Mouse (Mus musculus): ENCODE results near the gene Nemp1. TPM values are rescaled to one million over a fixed set of nuclear protein-coding genes. Genes with fewer than 3 reads are reported as not detected.
A peak's percentile ranks its signal among the peaks of the same experiment; 100 is the strongest.

Gene Nemp1
- polyA plus RNA-seq, 1 experiment from 2014 or later, result 3.4 TPM

GRCm38 (mm10) chr10:127677591-127678336 is 11.1 kb downstream of the Nemp1 start:
- Histone ChIP-seq H3K27ac (replicated peaks) (no peak overlapping the region), H3K27me3 (replicated peaks) (no peaks in the 10 kb centered on the region), H3K36me3 (no peaks in the 10 kb centered on the region), H3K9me3 (replicated peaks) (no peaks in the 10 kb centered on the region), H3K4me3 (replicated peaks) (peak overlapping the region; percentile 60), H3K9ac (replicated peaks) (peak overlapping the region; percentile 60), H3K4me2 (peak overlapping the region; percentile 91), H3K4me1 (peaks cover 20% of the 10 kb centered on the region)
- 15% methylated on average over 14 of the region's 14 CpGs for WGBS
- peak; percentile 9; the same call in 1 of the 2 replicates for ATAC-seq (ENCODE audit: low FRiP score)

- Histone ChIP-seq H3K9me3 (replicated peaks) (no peaks in the 10 kb centered on the region), H3K9ac (replicated peaks) (no peak overlapping the region), H3K4me1 (peaks cover 20% of the 10 kb centered on the region), H3K4me2 (no peak overlapping the region), H3K4me3 (replicated peaks) (no peak overlapping the region), H3K36me3 (no peaks in the 10 kb centered on the region), H3K27ac (replicated peaks) (no peak overlapping the region), H3K27me3 (replicated peaks) (no peaks in the 10 kb centered on the region)
- 87% methylated on average over 1 of the region's 1 CpGs for WGBS
- ATAC-seq (ENCODE audit: low FRiP score), result no peak
Measured at GRCm38 (mm10) chr10:127679208-127679607, 12.5 kb downstream of the Nemp1 start.

- peaks cover 19% of the 10 kb centered on the region for H3K4me1 ChIP-seq
- no peak for ATAC-seq (ENCODE audit: low FRiP score)
- 91% methylated on average over 3 of the region's 3 CpGs for WGBS
- no peak overlapping the region for H3K4me3 ChIP-seq (replicated peaks)
- no peaks in the 10 kb centered on the region for H3K27me3 ChIP-seq (replicated peaks)
- no peak overlapping the region for H3K4me2 ChIP-seq
- H3K9ac ChIP-seq (replicated peaks), result no peak overlapping the region
- H3K36me3 ChIP-seq, result no peaks in the 10 kb centered on the region
- no peak overlapping the region for H3K27ac ChIP-seq (replicated peaks)
- no peaks in the 10 kb centered on the region for H3K9me3 ChIP-seq (replicated peaks)
Measured at GRCm38 (mm10) chr10:127679881-127680280, 13.2 kb downstream of the Nemp1 start.

- H3K9ac ChIP-seq (replicated peaks), result no peak overlapping the region
- WGBS, result 92% methylated on average over 6 of the region's 6 CpGs
- H3K4me3 ChIP-seq (replicated peaks), result no peak overlapping the region
- H3K4me1 ChIP-seq, result peaks cover 4% of the 10 kb centered on the region
- no peaks in the 10 kb centered on the region for H3K36me3 ChIP-seq
- H3K27me3 ChIP-seq (replicated peaks), result no peaks in the 10 kb centered on the region
- H3K27ac ChIP-seq (replicated peaks), result no peak overlapping the region
- no peaks in the 10 kb centered on the region for H3K9me3 ChIP-seq (replicated peaks)
- no peak for ATAC-seq (ENCODE audit: low FRiP score)
- H3K4me2 ChIP-seq, result no peak overlapping the region
Measured at GRCm38 (mm10) chr10:127682886-127683285, 16.2 kb downstream of the Nemp1 start.

- Histone ChIP-seq H3K4me2 (no peak overlapping the region), H3K27ac (replicated peaks) (no peak overlapping the region), H3K4me3 (replicated peaks) (no peak overlapping the region), H3K4me1 (no peaks in the 10 kb centered on the region), H3K9ac (replicated peaks) (no peak overlapping the region), H3K9me3 (replicated peaks) (no peaks in the 10 kb centered on the region), H3K27me3 (replicated peaks) (no peaks in the 10 kb centered on the region), H3K36me3 (peaks cover 10% of the 10 kb centered on the region)
- no peak for ATAC-seq (ENCODE audit: low FRiP score)
- 24% methylated on average over 1 of the region's 1 CpGs for WGBS
Measured at GRCm38 (mm10) chr10:127691053-127691452, 24.4 kb downstream of the Nemp1 start.

- Histone ChIP-seq H3K27ac (replicated peaks) (no peak overlapping the region), H3K9me3 (replicated peaks) (no peaks in the 10 kb centered on the region), H3K27me3 (replicated peaks) (no peaks in the 10 kb centered on the region), H3K4me1 (no peaks in the 10 kb centered on the region), H3K9ac (replicated peaks) (no peak overlapping the region), H3K4me2 (no peak overlapping the region), H3K4me3 (replicated peaks) (no peak overlapping the region), H3K36me3 (peaks cover 18% of the 10 kb centered on the region)
- ATAC-seq (ENCODE audit: low FRiP score), result no peak
- 64% methylated on average over 2 of the region's 2 CpGs for WGBS
Measured at GRCm38 (mm10) chr10:127694636-127695035, 27.9 kb downstream of the Nemp1 start.

- Histone ChIP-seq H3K9ac (replicated peaks) (no peak overlapping the region), H3K9me3 (replicated peaks) (no peaks in the 10 kb centered on the region), H3K4me1 (no peaks in the 10 kb centered on the region), H3K27me3 (replicated peaks) (no peaks in the 10 kb centered on the region), H3K4me2 (no peak overlapping the region), H3K27ac (replicated peaks) (no peak overlapping the region), H3K36me3 (peaks cover 18% of the 10 kb centered on the region), H3K4me3 (replicated peaks) (no peak overlapping the region)
- ATAC-seq (ENCODE audit: low FRiP score), result no peak
- 92% methylated on average over 7 of the region's 7 CpGs for WGBS
Measured at GRCm38 (mm10) chr10:127695775-127696174, 29.1 kb downstream of the Nemp1 start.

- 89% methylated on average over 7 of the region's 7 CpGs for WGBS
- Histone ChIP-seq H3K9ac (replicated peaks) (no peak overlapping the region), H3K4me3 (replicated peaks) (no peak overlapping the region)
Measured at GRCm38 (mm10) chr10:127698966-127699365, 32.3 kb downstream of the Nemp1 start.

GRCm38 (mm10) chr10:127703299-127703698 is 36.6 kb downstream of the Nemp1 start:
- H3K9ac ChIP-seq (replicated peaks), result no peak overlapping the region
- H3K36me3 ChIP-seq, result peaks cover 3% of the 10 kb centered on the region; the same call in 1 of the 2 replicates

More at GRCm38 (mm10) chr10:127698966-127699365, 32.3 kb downstream of the Nemp1 start:
- ATAC-seq (ENCODE audit: low FRiP score), result no peak
- Histone ChIP-seq H3K27ac (replicated peaks) (no peak overlapping the region), H3K4me2 (no peak overlapping the region), H3K9me3 (replicated peaks) (no peaks in the 10 kb centered on the region), H3K27me3 (replicated peaks) (no peaks in the 10 kb centered on the region), H3K4me1 (no peaks in the 10 kb centered on the region), H3K36me3 (peaks cover 11% of the 10 kb centered on the region; the same call in 1 of the 2 replicates)

GRCm38 (mm10) chr10:127704293-127704692 is 37.6 kb downstream of the Nemp1 start:
- Histone ChIP-seq H3K4me1 (no peaks in the 10 kb centered on the region), H3K27me3 (replicated peaks) (no peaks in the 10 kb centered on the region), H3K27ac (replicated peaks) (no peak overlapping the region), H3K4me3 (replicated peaks) (no peak overlapping the region), H3K36me3 (no peaks in the 10 kb centered on the region), H3K9me3 (replicated peaks) (no peaks in the 10 kb centered on the region), H3K9ac (replicated peaks) (no peak overlapping the region), H3K4me2 (no peak overlapping the region)
- WGBS, result 64% methylated on average over 2 of the region's 2 CpGs
- no peak for ATAC-seq (ENCODE audit: low FRiP score)

More at GRCm38 (mm10) chr10:127703299-127703698, 36.6 kb downstream of the Nemp1 start:
- no peak overlapping the region for H3K4me2 ChIP-seq
- 62% methylated on average over 4 of the region's 4 CpGs for WGBS
- no peaks in the 10 kb centered on the region for H3K9me3 ChIP-seq (replicated peaks)
- no peaks in the 10 kb centered on the region for H3K27me3 ChIP-seq (replicated peaks)
- no peaks in the 10 kb centered on the region for H3K4me1 ChIP-seq
- H3K27ac ChIP-seq (replicated peaks), result no peak overlapping the region
- ATAC-seq (ENCODE audit: low FRiP score), result no peak
- no peak overlapping the region for H3K4me3 ChIP-seq (replicated peaks)

GRCm38 (mm10) chr10:127704766-127705220 is 38.1 kb downstream of the Nemp1 start, which contains the start of gene Myo1a:
Myo1a (plus strand) TSS chr10:127705170.
- Histone ChIP-seq H3K9ac (replicated peaks) (no peak within 1 kb of the TSS), H3K27me3 (replicated peaks) (no peaks in the 10 kb centered on the region), H3K27ac (replicated peaks) (no peak within 1 kb of the TSS), H3K4me3 (replicated peaks) (no peak within 1 kb of the TSS), H3K36me3 (no peaks in the 10 kb centered on the region), H3K4me2 (no peak within 1 kb of the TSS), H3K9me3 (replicated peaks) (no peaks in the 10 kb centered on the region), H3K4me1 (no peaks in the 10 kb centered on the region)
- WGBS, result 81% methylated on average over 1 of the region's 2 CpGs
- ATAC-seq (ENCODE audit: low FRiP score), result no peak

GRCm38 (mm10) chr10:127705783-127706182 is 39.1 kb downstream of the Nemp1 start:
- Histone ChIP-seq H3K36me3 (no peaks in the 10 kb centered on the region), H3K9ac (replicated peaks) (no peak overlapping the region), H3K9me3 (replicated peaks) (no peaks in the 10 kb centered on the region), H3K27me3 (replicated peaks) (no peaks in the 10 kb centered on the region), H3K4me1 (no peaks in the 10 kb centered on the region), H3K4me2 (no peak overlapping the region), H3K4me3 (replicated peaks) (no peak overlapping the region), H3K27ac (replicated peaks) (no peak overlapping the region)
- WGBS, result 94% methylated on average over 4 of the region's 4 CpGs
- no peak for ATAC-seq (ENCODE audit: low FRiP score)
